Mouse (Mus musculus) cerebellum, adult (tissue): ENCODE measurements around the gene Alg6.

Experiments
- ATAC-seq: cut with Nextera tagmentation; 2 replicates; pipeline ENCODE4 v1.9.2; 2017; ENCODE audit warnings: mild to moderate bottlenecking, moderate library complexity, mixed read lengths; ENCODE audit not compliant: insufficient number of reproducible peaks, low FRiP score, low TSS enrichment

Alg6 gene

DNA sequence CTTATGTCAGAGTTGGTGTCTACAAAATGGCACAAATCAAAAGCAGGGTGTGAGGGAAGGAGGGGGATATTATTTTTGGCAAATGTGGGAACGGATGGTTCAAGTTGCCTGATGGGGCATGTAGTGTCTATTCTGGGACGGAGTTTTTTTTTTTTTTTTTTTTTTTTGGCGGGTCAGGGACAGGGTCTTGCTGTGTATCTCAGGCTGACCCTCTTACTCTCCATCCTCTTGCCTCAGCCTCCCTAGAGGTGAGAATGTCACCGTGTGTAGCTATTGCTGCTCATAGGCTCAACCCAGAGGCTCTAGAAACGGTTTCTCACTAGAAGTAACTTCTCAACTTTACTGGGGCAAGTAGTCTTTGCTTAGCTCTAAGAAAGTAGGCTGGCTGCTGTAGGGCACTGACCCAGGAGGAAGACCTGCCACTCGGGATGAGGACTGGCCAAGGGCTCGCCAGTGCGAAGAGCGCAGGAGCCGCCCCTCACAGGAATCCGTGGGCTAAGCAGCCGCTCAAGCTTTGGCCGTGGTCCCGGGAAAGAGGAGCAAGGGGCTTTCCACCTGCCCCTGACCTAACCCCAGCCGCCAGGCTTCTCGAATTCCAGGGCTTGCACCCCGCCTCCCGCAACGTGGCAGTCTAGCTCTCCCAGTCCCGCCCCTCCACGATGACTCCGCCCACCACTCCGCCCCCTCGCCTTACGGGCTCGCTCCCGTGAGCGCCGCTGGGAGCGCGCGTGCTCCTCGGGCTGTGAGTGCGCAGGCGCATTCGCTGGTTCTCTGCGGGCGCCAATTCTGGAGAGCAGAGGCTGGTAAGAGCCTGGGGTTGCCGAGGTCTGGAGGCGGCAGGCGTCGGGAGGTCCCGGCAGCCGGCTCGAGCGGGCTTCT is at the start of gene Alg6:
Alg6 (plus strand) TSS at position 761 of the 879 bp plus-strand sequence.
- ATAC-seq: peak; percentile 72

- ATAC-seq: no peak
These were observed 45.1 kb upstream of the Alg6 start for GRCm38 (mm10) chr4:99670203-99670851.

GRCm38 (mm10) chr4:99675191-99675590 is 40.3 kb upstream of the Alg6 start:
- ATAC-seq: no peak

DNA sequence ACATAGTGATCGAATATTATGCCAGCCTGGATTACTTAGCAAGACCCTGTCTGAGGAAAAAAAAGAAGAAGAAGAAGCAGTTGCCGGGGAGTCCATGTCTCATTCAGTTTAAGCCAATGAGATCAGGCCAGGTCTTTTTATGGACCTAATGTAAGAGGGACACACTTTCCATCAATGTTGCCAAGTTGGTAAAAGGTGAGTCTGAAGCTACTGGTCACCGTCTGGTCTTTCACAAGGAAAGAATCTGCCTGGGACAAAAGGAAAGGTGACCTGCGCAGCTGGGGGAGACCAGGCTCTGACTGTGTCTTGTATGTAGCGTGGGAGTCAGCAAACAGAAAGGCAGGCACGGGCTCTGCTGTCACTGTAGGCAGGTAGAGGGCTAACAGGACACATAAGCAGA is 31.5 kb upstream of the Alg6 start:
- ATAC-seq: no peak

DNA sequence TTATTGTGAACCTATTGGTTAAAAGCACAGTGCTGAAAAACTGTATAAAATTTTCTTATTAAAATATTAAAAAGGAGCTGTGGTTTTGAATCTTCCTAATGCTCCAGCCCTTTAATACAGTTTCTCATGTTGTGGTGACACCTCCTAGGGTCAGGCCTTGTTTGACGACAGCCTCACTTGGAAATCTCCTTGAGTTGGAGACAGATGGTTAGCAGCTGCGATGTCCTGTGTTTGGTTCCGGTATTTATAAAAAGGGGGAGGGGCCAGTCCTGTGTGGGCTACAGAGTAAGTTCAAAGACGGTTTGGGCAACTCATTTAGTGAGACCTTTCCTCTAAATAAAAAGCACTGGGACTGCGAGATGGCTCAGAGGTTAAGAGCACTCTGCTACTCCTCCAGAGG is 29.2 kb upstream of the Alg6 start:
- no peak for ATAC-seq

GRCm38 (mm10) chr4:99712583-99713183 is 2.8 kb upstream of the Alg6 start:
- peak; percentile 80 for ATAC-seq

- ATAC-seq: no peak
These were observed 1.5 kb upstream of the Alg6 start for GRCm38 (mm10) chr4:99713971-99714370.

GRCm38 (mm10) chr4:99715783-99716416 is 436 bp downstream of the Alg6 start:
- no peak; the same call in 1 of the 2 replicates for ATAC-seq

DNA sequence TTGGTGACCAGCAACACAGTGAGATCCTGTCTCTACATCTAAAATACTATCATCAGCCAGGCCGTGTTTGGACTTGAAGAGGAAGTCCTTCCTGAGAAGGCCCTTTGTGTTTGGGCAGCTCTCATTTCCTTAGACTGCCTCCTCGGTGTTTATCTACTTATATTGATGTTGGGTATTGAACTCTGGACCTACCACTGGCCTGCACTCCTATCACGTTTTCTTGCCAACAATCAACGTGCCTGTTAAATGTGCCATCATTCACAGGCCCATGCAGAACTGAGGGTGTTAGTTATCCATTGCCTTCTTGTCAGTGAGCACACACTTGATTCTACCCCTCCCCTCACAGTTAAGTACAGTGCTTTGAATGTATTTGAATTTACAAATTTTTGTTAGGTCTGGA is 2.4 kb downstream of the Alg6 start:
- no peak for ATAC-seq

- ATAC-seq: no peak
These were observed 8.9 kb downstream of the Alg6 start for GRCm38 (mm10) chr4:99724331-99724730.

DNA sequence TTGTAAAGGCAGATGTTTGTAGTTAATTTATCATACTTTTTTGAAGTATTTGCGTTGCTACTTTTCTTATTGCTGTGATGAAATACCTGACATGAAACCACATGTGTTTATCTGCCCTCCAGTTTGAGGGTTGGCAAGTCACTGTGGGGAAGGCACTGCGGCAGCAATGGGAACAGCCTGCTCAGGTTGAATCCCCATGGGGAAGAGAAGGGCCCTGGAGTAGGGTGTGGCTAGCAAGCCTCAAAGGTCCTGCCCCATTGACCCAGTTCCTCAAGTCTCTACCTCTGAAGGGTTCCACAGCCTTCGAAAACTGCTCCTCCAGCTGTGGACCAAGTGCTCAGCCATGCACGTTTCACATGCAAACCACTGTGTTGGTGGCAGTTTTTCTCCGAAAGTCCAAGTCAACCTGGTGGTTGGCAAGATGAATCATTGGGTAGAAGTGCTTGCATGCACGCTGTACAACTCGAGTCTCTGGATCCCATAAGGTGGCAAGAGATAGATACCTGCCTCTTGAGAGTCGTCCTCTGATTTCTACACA is 10.5 kb downstream of the Alg6 start:
- no peak for ATAC-seq

DNA sequence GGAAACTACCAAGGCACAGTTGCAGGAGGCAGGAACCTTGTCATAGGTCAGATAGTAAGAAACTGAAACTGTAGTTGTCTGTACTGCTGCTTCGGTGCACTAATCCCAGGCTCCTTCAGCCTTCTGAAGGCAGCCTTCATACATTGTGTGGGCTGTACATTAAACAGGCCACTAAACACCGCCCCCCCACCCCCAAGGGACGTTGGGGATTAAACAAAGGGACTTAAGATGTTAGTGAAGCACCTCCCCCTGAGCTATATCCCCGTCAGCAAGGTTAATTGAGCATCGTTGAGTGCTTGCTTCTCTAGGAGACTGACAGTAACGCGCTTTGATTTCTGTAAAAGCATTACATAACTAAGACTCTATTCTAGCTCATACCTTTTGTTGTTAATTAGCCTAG is 24.4 kb downstream of the Alg6 start:
- no peak for ATAC-seq

DNA sequence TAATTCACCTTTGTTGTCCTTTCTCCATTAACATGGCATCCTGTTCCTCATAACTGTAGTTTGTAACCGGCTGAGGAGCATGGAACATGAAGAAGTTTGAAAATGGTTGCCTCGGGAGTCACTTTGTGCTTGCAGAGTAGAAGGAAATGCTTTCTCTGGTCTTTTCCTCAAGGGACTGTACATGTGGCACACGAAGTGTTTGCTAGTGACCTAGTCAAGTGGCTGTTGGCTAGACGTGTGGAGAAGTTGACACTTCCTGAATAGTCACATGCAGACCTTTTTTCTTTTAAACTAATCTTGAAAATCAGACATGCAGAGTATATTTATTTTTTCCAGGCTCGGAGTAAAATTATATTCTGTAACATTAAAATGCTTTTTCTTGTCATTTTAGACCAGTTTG is 37.0 kb downstream of the Alg6 start:
- no peak for ATAC-seq

DNA sequence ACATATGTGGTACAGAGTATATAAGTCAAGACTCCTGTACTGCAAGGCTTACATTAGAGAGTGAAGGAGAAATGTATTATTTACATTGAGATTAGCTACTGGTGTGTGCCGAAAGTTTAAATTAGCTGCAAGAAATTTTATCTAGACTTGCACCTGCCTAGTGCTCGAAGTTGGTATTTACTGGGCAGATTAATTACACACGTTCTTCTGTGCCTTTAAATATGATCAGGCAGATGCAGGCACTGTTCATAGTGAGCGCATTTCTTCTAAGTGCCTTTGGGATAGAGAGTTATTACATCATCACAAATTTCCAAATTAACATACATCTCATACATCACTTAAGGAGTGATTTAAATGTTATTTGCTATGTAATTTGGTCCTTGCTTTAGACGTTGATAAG is 50.8 kb downstream of the Alg6 start:
- no peak for ATAC-seq

- ATAC-seq: no peak
These were observed 51.3 kb downstream of the Alg6 start for GRCm38 (mm10) chr4:99766753-99767152.

DNA sequence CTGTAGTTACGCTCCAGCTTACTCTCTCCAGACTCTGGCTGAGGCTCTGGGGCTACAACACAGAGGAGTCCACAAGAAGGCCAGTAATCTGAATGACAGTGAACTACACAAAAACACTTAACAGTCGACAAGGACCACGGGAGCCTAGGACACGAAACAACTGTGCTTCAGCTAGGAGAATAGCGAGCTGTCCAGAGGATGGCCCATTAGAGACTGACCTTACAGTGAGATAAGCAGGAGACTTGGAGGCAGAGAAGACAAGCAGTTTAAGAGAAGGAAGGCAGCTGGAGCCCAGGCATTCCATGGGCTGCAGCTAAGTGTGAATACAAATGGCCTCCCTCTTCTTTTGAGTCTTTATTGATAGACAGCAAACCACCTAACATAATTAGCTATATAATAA is 55.1 kb downstream of the Alg6 start:
- ATAC-seq: no peak

- ATAC-seq: no peak
These were observed 57.6 kb downstream of the Alg6 start for GRCm38 (mm10) chr4:99773041-99773440.

- no peak for ATAC-seq
These were observed 76.9 kb downstream of the Alg6 start for GRCm38 (mm10) chr4:99792365-99792764.
